Mouse (Mus musculus) thymus, adult 2 months (tissue): Measurements from ENCODE around the gene Ccdc189. TPM values are rescaled to one million over a fixed set of nuclear protein-coding genes. Genes with fewer than 3 reads are reported as not detected.

Experiments used
- DNase-seq: peaks from one replicate; pipeline ENCODE4 v3.0.0; 2021
- H3K27ac ChIP-seq: fragments of 200-500 bp; 2 replicates; pipeline ENCODE4 v1.5.1; 2012; ENCODE audit warnings: low read length, control low read depth; ENCODE audit not compliant: control insufficient read depth, insufficient read depth
- H3K27me3 ChIP-seq: fragments of 200-500 bp; 2 replicates; pipeline ENCODE4 v1.6.1; 2012; ENCODE audit warnings: mild to moderate bottlenecking, low read length, moderate library complexity, mixed read lengths; ENCODE audit not compliant: control insufficient read depth, insufficient read depth
- H3K36me3 ChIP-seq: fragments of 200-500 bp; 2 replicates; pipeline ENCODE4 v1.6.1; 2012; ENCODE audit warnings: mild to moderate bottlenecking, low read length, moderate library complexity; ENCODE audit not compliant: control insufficient read depth, insufficient read depth
- H3K4me1 ChIP-seq: fragments of 200-500 bp; replicated peaks from 2 replicates; pipeline ENCODE4 v1.6.1; 2012; ENCODE audit warnings: low read length; ENCODE audit not compliant: control insufficient read depth, insufficient read depth
- H3K4me3 ChIP-seq: fragments of 200-500 bp; 2 replicates; pipeline ENCODE4 v1.5.1; 2012; ENCODE audit warnings: mild to moderate bottlenecking, low read length, control low read depth, moderate library complexity; ENCODE audit not compliant: control insufficient read depth, insufficient read depth
- CTCF ChIP-seq: fragments of 200-500 bp; IDR thresholded peaks from 2 replicates; pipeline ENCODE4 v1.5.1; 2012; ENCODE audit warnings: mild to moderate bottlenecking, control low read depth, low read length, moderate library complexity, borderline replicate concordance; ENCODE audit not compliant: control insufficient read depth, poor library complexity, insufficient read depth; ENCODE audit errors: extremely low read depth
- POLR2A ChIP-seq: fragments of 200-500 bp; IDR thresholded peaks from 2 replicates; pipeline ENCODE4 v1.6.1; 2012; ENCODE audit warnings: mild to moderate bottlenecking, low read length, control low read depth, moderate library complexity; ENCODE audit not compliant: control insufficient read depth, poor library complexity, insufficient read depth; ENCODE audit errors: extremely low read depth
- WGBS: fragments of 180-500 bp; shearing (Covaris S2); methylation state at CpG from one replicate; pipeline ENCODE4 v1.1.7; 2018; 5-methylcytosine and 5-hydroxymethylcytosine counted together
- polyA plus RNA-seq: library from polyadenylated mRNA; depleted of rRNA; stranded (reverse); fragments of >200 nt; gene quantifications from 2 replicates; pipeline ENCODE4 v1.2.3, GENCODE M21; 2012; rRNA removed

Gene Ccdc189
- polyA plus RNA-seq, 1 experiment = 2.9 TPM

DNA sequence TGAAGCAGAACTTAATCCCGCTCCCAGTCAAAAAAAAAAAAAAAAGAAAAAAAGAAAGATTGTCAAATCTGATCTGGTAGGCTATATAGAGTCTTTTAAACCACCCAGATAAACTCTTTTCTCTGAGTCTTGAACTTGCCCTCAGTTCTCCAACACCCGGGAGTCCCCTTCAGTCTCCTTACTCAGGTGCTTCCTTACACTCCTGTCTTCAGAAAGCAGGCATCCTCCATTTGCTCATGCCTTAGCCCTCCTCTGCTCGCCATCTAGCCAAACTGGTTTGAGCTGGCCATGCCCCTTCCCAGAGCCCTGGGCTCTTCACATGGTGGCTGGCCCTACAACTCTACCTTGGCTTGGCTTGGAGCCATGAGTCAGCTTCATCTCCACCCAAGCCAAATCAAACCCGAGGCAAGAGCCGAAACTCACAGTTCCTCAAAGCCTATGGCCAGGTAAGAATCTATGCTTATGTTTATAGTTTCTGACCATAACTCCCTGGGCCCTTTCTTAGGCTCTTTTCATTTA, 27.0 kb downstream of the Ccdc189 start, which contains the start of gene Tmem265:
TSS of gene Tmem265 (plus strand) at position 51 of the 519 bp plus-strand sequence.
- TF ChIP-seq POLR2A = no peak
- TF ChIP-seq CTCF = no peak
- no peak for DNase-seq
- Histone ChIP-seq H3K36me3 (peaks cover 43% of the 10 kb centered on the region), H3K27me3 (no peaks in the 10 kb centered on the region), H3K27ac (no peak within 1 kb of the TSS), H3K4me3 (no peak within 1 kb of the TSS), H3K4me1 (no peaks in the 10 kb centered on the region)
- WGBS = 91% methylated on average over 5 of the region's 5 CpGs

DNA sequence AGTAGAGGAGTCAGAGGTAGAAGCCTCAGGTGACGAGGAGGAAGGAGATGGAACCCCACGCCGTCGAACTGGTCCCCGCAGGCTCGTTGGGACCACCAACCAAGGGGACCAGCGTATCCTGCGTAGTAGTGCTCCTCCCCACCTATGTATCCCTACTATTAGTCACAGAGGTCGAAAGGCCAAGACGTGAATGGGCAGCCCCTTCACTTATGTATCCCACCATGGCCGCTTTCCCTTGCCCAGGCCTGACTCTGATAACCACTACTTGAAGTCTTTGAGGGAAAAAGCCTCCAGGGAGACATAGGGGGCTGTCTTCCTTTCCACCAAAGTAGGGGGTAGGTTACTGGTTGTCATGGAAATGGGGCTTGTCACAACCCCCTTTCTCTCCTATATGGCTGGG, 27.8 kb downstream of the Ccdc189 start:
- peaks cover 51% of the 10 kb centered on the region for H3K36me3 ChIP-seq
- no peak overlapping the region for H3K4me3 ChIP-seq
- WGBS = 98% methylated on average over 11 of the region's 11 CpGs

GRCm38 (mm10) chr7:127551558-127551957, 36.8 kb downstream of the Ccdc189 start:
- Histone ChIP-seq H3K4me1 (no peaks in the 10 kb centered on the region), H3K36me3 (peaks cover 82% of the 10 kb centered on the region), H3K4me3 (no peak overlapping the region), H3K27me3 (no peaks in the 10 kb centered on the region), H3K27ac (no peak overlapping the region)
- 98% methylated on average over 8 of the region's 8 CpGs for WGBS
- DNase-seq = no peak
- no peak for TF ChIP-seq CTCF
- no peak for TF ChIP-seq POLR2A

More for the DNA sequence above, 27.8 kb downstream of the Ccdc189 start:
- TF ChIP-seq POLR2A = no peak
- Histone ChIP-seq H3K27me3 (no peaks in the 10 kb centered on the region), H3K27ac (no peak overlapping the region), H3K4me1 (no peaks in the 10 kb centered on the region)
- no peak for DNase-seq

GRCm38 (mm10) chr7:127549116-127549835, 39.1 kb downstream of the Ccdc189 start:
- Histone ChIP-seq H3K4me3 (no peak overlapping the region), H3K36me3 (peaks cover 79% of the 10 kb centered on the region), H3K27ac (no peak overlapping the region), H3K4me1 (no peaks in the 10 kb centered on the region), H3K27me3 (no peaks in the 10 kb centered on the region)
- no peak for TF ChIP-seq POLR2A
- TF ChIP-seq CTCF = no peak
- WGBS = 96% methylated on average over 15 of the region's 15 CpGs
- DNase-seq = no peak

DNA sequence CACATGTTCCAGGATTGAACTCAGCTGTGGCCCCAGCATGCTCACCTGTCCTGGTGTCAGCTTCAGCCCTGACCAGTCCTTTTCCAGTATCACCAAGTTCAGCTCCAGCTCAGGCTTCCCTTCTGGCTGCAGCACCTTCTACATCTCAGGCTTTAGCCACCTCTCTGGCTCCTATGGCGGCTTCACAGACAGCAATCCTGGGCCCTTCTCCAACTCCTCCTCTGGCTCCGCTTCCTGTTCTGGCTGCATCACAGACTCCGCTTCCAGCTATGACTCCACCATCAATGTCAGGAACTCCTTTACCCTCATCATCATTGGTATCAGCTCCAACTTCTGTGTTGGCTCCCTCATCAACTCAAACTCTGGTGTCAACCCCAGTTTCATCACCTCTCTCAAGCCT, 46.7 kb downstream of the Ccdc189 start:
- peaks cover 92% of the 10 kb centered on the region for H3K36me3 ChIP-seq
- TF ChIP-seq POLR2A (no peak), CTCF (no peak)
- H3K4me3 ChIP-seq = no peak overlapping the region
- no peak for DNase-seq
- no peak overlapping the region for H3K27ac ChIP-seq
- no peaks in the 10 kb centered on the region for H3K4me1 ChIP-seq
- WGBS = 95% methylated on average over 3 of the region's 3 CpGs
- no peaks in the 10 kb centered on the region for H3K27me3 ChIP-seq

Other genes with a start within 250 kb of the Ccdc189 start
- 8.6 and 11.1 TPM in 2 replicates for gene Zfp768, start 243.0 kb downstream of the Ccdc189 start, polyA plus RNA-seq
- gene Zfp747, start 212.5 kb downstream of the Ccdc189 start, polyA plus RNA-seq = 14.4 and 15.2 TPM in 2 replicates
- 5.9 and 6.4 TPM in 2 replicates for gene 9130019O22Rik, start 201.4 kb downstream of the Ccdc189 start, polyA plus RNA-seq
- gene E430018J23Rik, start 195.0 kb downstream of the Ccdc189 start, polyA plus RNA-seq = 8.4 and 10.2 TPM in 2 replicates
- gene Zfp764, start 181.8 kb downstream of the Ccdc189 start, polyA plus RNA-seq = 9.0 and 10.7 TPM in 2 replicates
- gene Zfp688, start 166.5 kb downstream of the Ccdc189 start, polyA plus RNA-seq = 28.0 and 28.7 TPM in 2 replicates
- gene Zfp689, start 139.4 kb downstream of the Ccdc189 start, polyA plus RNA-seq = 8.1 and 9.4 TPM in 2 replicates
- 191 and 212 TPM in 2 replicates for gene Prr14, start 129.0 kb downstream of the Ccdc189 start, polyA plus RNA-seq
- gene Fbrs, start 109.4 kb downstream of the Ccdc189 start, polyA plus RNA-seq = 122 and 128 TPM in 2 replicates
- gene Srcap, start 76.6 kb downstream of the Ccdc189 start, polyA plus RNA-seq = 92.3 and 131 TPM in 2 replicates
- 10.4 and 14.1 TPM in 2 replicates for gene Gm42715, start 69.0 kb downstream of the Ccdc189 start, polyA plus RNA-seq
- gene Tmem265, start 27.2 kb downstream of the Ccdc189 start, polyA plus RNA-seq = 12.5 and 12.8 TPM in 2 replicates
- 193 and 202 TPM in 2 replicates for gene Phkg2, start 15.3 kb downstream of the Ccdc189 start, polyA plus RNA-seq
- gene Rnf40, start 172 bp upstream of the Ccdc189 start, polyA plus RNA-seq = 65.9 and 67.4 TPM in 2 replicates
- 27.7 and 33.1 TPM in 2 replicates for gene Zfp629, start 27.2 kb upstream of the Ccdc189 start, polyA plus RNA-seq
- gene Bcl7c, start 120.3 kb upstream of the Ccdc189 start, polyA plus RNA-seq = 61.2 and 76.1 TPM in 2 replicates
- 15.8 and 16.3 TPM in 2 replicates for gene Ctf1, start 124.1 kb upstream of the Ccdc189 start, polyA plus RNA-seq
- gene Ctf2, start 143.6 kb upstream of the Ccdc189 start, polyA plus RNA-seq = not detected in 2 replicates
- gene Fbxl19, start 155.9 kb upstream of the Ccdc189 start, polyA plus RNA-seq = 38.9 and 43.7 TPM in 2 replicates
- 23.8 and 27.0 TPM in 2 replicates for gene Orai3, start 181.2 kb upstream of the Ccdc189 start, polyA plus RNA-seq
- 29.9 and 36.7 TPM in 2 replicates for gene Setd1a, start 188.1 kb upstream of the Ccdc189 start, polyA plus RNA-seq
- not detected in 2 replicates for gene Gm49388, start 197.0 kb upstream of the Ccdc189 start, polyA plus RNA-seq
- 25.9 and 30.1 TPM in 2 replicates for gene Hsd3b7, start 212.0 kb upstream of the Ccdc189 start, polyA plus RNA-seq
- gene Stx4a, start 235.7 kb upstream of the Ccdc189 start, polyA plus RNA-seq = 76.1 and 93.3 TPM in 2 replicates
- gene Stx1b, start 236.0 kb upstream of the Ccdc189 start, polyA plus RNA-seq = 3.4 and 4.2 TPM in 2 replicates